Mouse (Mus musculus): Measurements from ENCODE around the gene Csrp3. TPM values are rescaled to one million over a fixed set of nuclear protein-coding genes. Genes with fewer than 3 reads are reported as not detected.

Gene Csrp3
- polyA plus RNA-seq, 1 experiment from 2014 or later: 0.85 TPM

DNA sequence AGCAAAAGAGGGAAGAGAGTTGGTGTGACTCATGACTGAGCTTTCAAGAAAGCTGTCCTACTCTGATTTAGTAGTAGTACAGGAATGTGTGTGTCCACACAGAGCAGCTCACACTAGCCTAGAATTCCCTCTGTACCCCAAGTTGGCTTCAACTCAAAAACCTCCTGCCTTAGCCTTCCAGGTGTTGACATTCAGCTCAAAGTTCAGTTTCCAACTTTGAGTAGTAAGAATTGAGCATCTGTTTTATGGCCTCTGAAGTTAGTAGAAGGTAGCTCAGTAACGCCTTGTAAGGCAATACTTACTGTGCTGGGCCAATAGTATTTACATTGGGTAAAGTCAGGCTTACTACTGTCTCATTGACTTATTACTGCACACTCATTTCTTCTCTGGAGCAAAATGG is 34.2 kb downstream of the Csrp3 start:
- H3K4me3 ChIP-seq (ENCODE audit: low read depth, low read length): no peak overlapping the region
- peak; percentile 43; the same call in 1 of the 2 replicates for ATAC-seq
- TF ChIP-seq EP300 (IDR thresholded peaks at IDR 0.05; ENCODE audit: low read depth) (no peak), CTCF (IDR thresholded peaks at IDR 0.05; ENCODE audit: low read depth) (no peak)
- H3K27me3 ChIP-seq (ENCODE audit: insufficient read depth, low read length): no peaks in the 10 kb centered on the region
- no peaks in the 10 kb centered on the region for H3K4me1 ChIP-seq (ENCODE audit: insufficient read depth)
- H3K9ac ChIP-seq (replicated peaks): no peak overlapping the region
- H3K4me2 ChIP-seq (ENCODE audit: low read depth, low read length): no peak overlapping the region
- no peak for DNase-seq
- no peaks in the 10 kb centered on the region for H3K9me3 ChIP-seq (ENCODE audit: low read length)
- 79% methylated on average over 1 of the region's 1 CpGs for WGBS (ENCODE audit: insufficient replicate concordance)
- peaks cover 19% of the 10 kb centered on the region for H3K36me3 ChIP-seq (replicated peaks; ENCODE audit: insufficient read depth, low read length)
- H3K27ac ChIP-seq (ENCODE audit: low read depth): no peak overlapping the region

DNA sequence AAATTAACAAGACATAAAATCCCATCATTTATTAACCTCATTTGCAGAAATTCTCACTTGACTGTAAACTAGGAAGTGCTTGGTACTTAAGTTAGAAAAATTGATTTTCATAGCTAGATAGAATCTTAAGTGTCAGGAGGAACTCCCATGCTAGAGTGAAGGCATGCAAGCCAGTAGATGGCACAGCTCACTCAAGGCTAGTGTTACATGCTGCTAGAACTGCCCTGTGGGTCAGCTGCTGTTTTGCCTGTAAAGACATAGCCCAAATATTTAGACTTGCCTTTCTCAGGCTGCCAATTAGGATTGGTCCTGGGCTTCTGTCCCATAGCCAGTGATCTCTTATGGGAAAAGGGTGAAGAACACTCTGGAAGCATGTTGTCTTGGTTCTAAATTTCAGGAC is 35.5 kb downstream of the Csrp3 start:
- H3K4me2 ChIP-seq (ENCODE audit: low read depth, low read length): no peak overlapping the region
- no peaks in the 10 kb centered on the region for H3K4me1 ChIP-seq (ENCODE audit: insufficient read depth)
- H3K27ac ChIP-seq (ENCODE audit: low read depth): no peak overlapping the region
- peaks cover 26% of the 10 kb centered on the region for H3K36me3 ChIP-seq (replicated peaks; ENCODE audit: insufficient read depth, low read length)
- H3K9me3 ChIP-seq (ENCODE audit: low read length): no peaks in the 10 kb centered on the region
- no peak for DNase-seq
- no peak for ATAC-seq
- H3K27me3 ChIP-seq (ENCODE audit: insufficient read depth, low read length): no peaks in the 10 kb centered on the region
- no peak overlapping the region for H3K9ac ChIP-seq (replicated peaks)
- no peak for TF ChIP-seq EP300 (IDR thresholded peaks at IDR 0.05; ENCODE audit: low read depth)
- peak; percentile 36 for TF ChIP-seq CTCF (IDR thresholded peaks at IDR 0.05; ENCODE audit: low read depth)
- H3K4me3 ChIP-seq (ENCODE audit: low read depth, low read length): no peak overlapping the region

DNA sequence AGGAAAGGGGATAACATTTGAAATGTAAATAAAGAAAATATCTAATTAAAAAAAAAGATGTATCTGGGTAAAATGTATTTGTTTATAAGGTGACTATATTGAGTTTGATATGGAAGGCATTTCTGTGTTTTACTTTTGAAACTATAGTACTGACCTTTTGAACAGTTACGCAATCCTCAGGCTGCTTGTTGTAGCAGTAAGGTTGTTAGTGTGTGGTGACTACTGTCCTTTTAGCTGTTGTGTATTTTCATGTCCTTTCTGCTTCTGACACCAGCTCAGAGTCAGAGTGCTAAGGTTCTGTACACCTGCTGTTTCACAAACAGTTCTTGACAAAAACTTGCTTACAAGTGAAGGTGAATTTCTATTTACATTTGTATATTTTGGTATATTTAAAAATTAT is 37.2 kb downstream of the Csrp3 start:
- H3K9ac ChIP-seq (replicated peaks): no peak overlapping the region
- H3K4me1 ChIP-seq (ENCODE audit: insufficient read depth): no peaks in the 10 kb centered on the region
- H3K36me3 ChIP-seq (replicated peaks; ENCODE audit: insufficient read depth, low read length): peaks cover 39% of the 10 kb centered on the region
- no peak overlapping the region for H3K27ac ChIP-seq (ENCODE audit: low read depth)
- 82% methylated on average over 1 of the region's 1 CpGs for WGBS (ENCODE audit: insufficient replicate concordance)
- no peak overlapping the region for H3K4me3 ChIP-seq (ENCODE audit: low read depth, low read length)
- no peaks in the 10 kb centered on the region for H3K9me3 ChIP-seq (ENCODE audit: low read length)
- DNase-seq (no peak), ATAC-seq (peak; percentile 50)
- H3K4me2 ChIP-seq (ENCODE audit: low read depth, low read length): no peak overlapping the region
- no peak for TF ChIP-seq EP300 (IDR thresholded peaks at IDR 0.05; ENCODE audit: low read depth)
- TF ChIP-seq CTCF (IDR thresholded peaks at IDR 0.05; ENCODE audit: low read depth): no peak
- H3K27me3 ChIP-seq (ENCODE audit: insufficient read depth, low read length): no peaks in the 10 kb centered on the region

DNA sequence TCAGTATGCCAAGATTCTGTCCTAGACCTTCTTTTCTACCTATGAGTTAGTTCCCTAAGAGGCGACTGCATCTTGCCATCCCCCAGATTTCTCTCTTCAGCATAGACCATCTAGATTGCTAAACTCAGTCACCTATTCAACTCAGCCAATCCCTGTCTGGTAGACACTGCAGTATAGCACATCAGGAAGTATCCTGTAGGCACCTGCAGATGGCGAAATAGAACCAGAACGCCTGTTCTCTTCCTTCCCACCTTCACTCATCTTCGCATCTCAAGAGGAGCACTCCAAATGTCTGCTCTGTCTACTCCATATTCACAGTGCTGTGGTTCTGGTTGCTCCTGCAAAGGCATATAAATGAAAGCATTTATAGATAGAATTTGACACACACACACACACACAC is 41.2 kb downstream of the Csrp3 start:
- ATAC-seq (no peak), DNase-seq (no peak)
- Histone ChIP-seq H3K4me1 (ENCODE audit: insufficient read depth) (no peaks in the 10 kb centered on the region), H3K27me3 (ENCODE audit: insufficient read depth, low read length) (no peaks in the 10 kb centered on the region), H3K36me3 (replicated peaks; ENCODE audit: insufficient read depth, low read length) (peaks cover 61% of the 10 kb centered on the region), H3K4me3 (ENCODE audit: low read depth, low read length) (no peak overlapping the region), H3K27ac (ENCODE audit: low read depth) (no peak overlapping the region), H3K9me3 (ENCODE audit: low read length) (no peaks in the 10 kb centered on the region), H3K9ac (replicated peaks) (no peak overlapping the region), H3K4me2 (ENCODE audit: low read depth, low read length) (no peak overlapping the region)
- 81% methylated on average over 4 of the region's 4 CpGs for WGBS (ENCODE audit: insufficient replicate concordance)
- TF ChIP-seq CTCF (IDR thresholded peaks at IDR 0.05; ENCODE audit: low read depth): no peak
- TF ChIP-seq EP300 (IDR thresholded peaks at IDR 0.05; ENCODE audit: low read depth): no peak

DNA sequence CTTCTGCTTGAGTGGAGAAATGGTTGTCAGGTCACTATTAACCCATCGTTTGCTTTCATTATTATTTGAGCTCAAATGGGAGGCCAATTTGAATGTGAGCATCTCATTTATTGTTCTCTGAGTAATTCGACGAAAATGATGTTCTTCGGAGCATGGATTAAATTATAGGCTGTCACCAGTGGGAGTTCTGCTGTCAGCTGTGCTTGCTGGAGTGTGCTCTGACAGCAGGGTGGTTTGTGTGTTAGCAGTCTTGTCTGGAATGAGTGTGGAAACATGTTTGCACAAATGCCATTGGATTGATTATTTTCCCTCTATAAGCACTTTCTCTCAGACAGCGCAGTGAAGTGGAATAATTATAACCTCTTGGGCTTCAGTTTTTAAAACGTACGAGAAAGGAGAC is 44.5 kb downstream of the Csrp3 start:
- Histone ChIP-seq H3K4me1 (ENCODE audit: insufficient read depth) (no peaks in the 10 kb centered on the region), H3K9ac (replicated peaks) (no peak overlapping the region), H3K27ac (ENCODE audit: low read depth) (no peak overlapping the region), H3K9me3 (ENCODE audit: low read length) (no peaks in the 10 kb centered on the region), H3K4me2 (ENCODE audit: low read depth, low read length) (no peak overlapping the region), H3K4me3 (ENCODE audit: low read depth, low read length) (no peak overlapping the region), H3K27me3 (ENCODE audit: insufficient read depth, low read length) (no peaks in the 10 kb centered on the region), H3K36me3 (replicated peaks; ENCODE audit: insufficient read depth, low read length) (peaks cover 49% of the 10 kb centered on the region)
- no peak for ATAC-seq
- no peak for DNase-seq
- 88% methylated on average over 7 of the region's 7 CpGs for WGBS (ENCODE audit: insufficient replicate concordance)
- no peak for TF ChIP-seq CTCF (IDR thresholded peaks at IDR 0.05; ENCODE audit: low read depth)
- TF ChIP-seq EP300 (IDR thresholded peaks at IDR 0.05; ENCODE audit: low read depth): no peak

DNA sequence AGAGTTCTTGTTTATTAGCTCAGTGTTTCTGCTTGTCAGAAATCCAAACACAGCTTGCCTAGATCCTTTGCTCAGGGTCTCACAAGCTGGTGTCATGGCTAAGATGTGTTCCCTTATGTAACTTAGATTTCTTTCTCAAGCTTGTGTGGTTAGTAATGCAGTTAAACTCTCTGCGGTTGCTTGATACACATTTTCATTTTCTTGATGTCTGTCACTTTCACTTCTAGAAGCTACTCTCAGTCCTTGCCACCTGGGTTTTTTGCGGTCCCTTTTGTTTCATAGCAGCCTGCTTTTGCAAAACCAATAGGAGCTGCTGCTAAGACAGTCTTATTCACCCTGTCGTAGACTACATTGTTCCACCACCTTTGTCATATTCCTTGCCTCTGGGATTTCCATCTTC is 52.7 kb downstream of the Csrp3 start:
- peaks cover 8% of the 10 kb centered on the region for H3K36me3 ChIP-seq (replicated peaks; ENCODE audit: insufficient read depth, low read length)
- DNase-seq (no peak), ATAC-seq (no peak)
- H3K4me2 ChIP-seq (ENCODE audit: low read depth, low read length): no peak overlapping the region
- no peaks in the 10 kb centered on the region for H3K9me3 ChIP-seq (ENCODE audit: low read length)
- peaks cover 11% of the 10 kb centered on the region; the same call in 1 of the 2 replicates for H3K4me1 ChIP-seq (ENCODE audit: insufficient read depth)
- no peaks in the 10 kb centered on the region for H3K27me3 ChIP-seq (ENCODE audit: insufficient read depth, low read length)
- no peak overlapping the region for H3K27ac ChIP-seq (ENCODE audit: low read depth)
- H3K9ac ChIP-seq (replicated peaks): no peak overlapping the region
- TF ChIP-seq EP300 (IDR thresholded peaks at IDR 0.05; ENCODE audit: low read depth): no peak
- no peak for TF ChIP-seq CTCF (IDR thresholded peaks at IDR 0.05; ENCODE audit: low read depth)
- no peak overlapping the region for H3K4me3 ChIP-seq (ENCODE audit: low read depth, low read length)
- 80% methylated on average over 3 of the region's 3 CpGs for WGBS (ENCODE audit: insufficient replicate concordance)

DNA sequence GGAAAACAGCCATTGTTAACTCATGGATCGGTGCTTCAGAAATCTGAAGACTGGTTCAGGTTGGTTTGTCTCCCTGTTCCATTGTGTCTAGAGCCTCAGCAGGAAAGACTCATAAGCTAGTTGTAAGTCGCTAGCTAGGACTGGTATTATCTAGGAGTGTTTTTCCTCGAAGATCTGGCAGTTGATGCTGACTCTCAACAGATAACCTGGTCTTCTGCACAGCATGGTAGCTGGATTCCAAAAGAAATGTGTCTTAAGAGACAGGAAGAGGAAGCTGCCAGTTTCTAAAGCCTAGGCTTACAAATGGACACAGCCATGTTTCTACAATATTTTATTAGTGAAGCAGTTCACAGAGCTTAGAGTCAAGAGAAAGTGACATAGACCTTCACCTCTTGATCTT is 56.4 kb downstream of the Csrp3 start:
- Histone ChIP-seq H3K27ac (ENCODE audit: low read depth) (no peak overlapping the region), H3K27me3 (ENCODE audit: insufficient read depth, low read length) (no peaks in the 10 kb centered on the region), H3K9me3 (ENCODE audit: low read length) (no peaks in the 10 kb centered on the region), H3K4me2 (ENCODE audit: low read depth, low read length) (no peak overlapping the region), H3K4me1 (ENCODE audit: insufficient read depth) (peaks cover 24% of the 10 kb centered on the region), H3K9ac (replicated peaks) (no peak overlapping the region), H3K36me3 (replicated peaks; ENCODE audit: insufficient read depth, low read length) (peaks cover 5% of the 10 kb centered on the region), H3K4me3 (ENCODE audit: low read depth, low read length) (no peak overlapping the region)
- no peak for DNase-seq
- no peak for TF ChIP-seq EP300 (IDR thresholded peaks at IDR 0.05; ENCODE audit: low read depth)
- no peak for TF ChIP-seq CTCF (IDR thresholded peaks at IDR 0.05; ENCODE audit: low read depth)
- no peak for ATAC-seq
- 63% methylated on average over 3 of the region's 3 CpGs for WGBS (ENCODE audit: insufficient replicate concordance)
